Mouse (Mus musculus) CH12.LX (cell line): ENCODE results near the gene Smap1. TPM values are rescaled to one million over a fixed set of nuclear protein-coding genes. Genes with fewer than 3 reads are reported as not detected.

Source experiments
- DNase-seq: peaks from one replicate; pipeline ENCODE4 v3.0.0-alpha.2; 2013; ENCODE audit errors: extremely low read depth
- H3K27ac ChIP-seq: 2 replicates; pipeline ENCODE4 v1.5.1; 2012; ENCODE audit warnings: low read depth, mild to moderate bottlenecking, control low read depth, moderate library complexity; ENCODE audit not compliant: insufficient read depth
- H3K27me3 ChIP-seq: replicated peaks from 2 replicates; pipeline ENCODE3; 2012; ENCODE audit warnings: inconsistent platforms
- H3K36me3 ChIP-seq, 2 experiments: replicated peaks in 1 of 2; 2 replicates each; pipeline versions ENCODE3 to v1.6.1; 2012; ENCODE audit warnings: inconsistent platforms in 1 of 2, low read length in 1 of 2, mild to moderate bottlenecking in 1 of 2, mixed read lengths in 1 of 2, moderate library complexity in 1 of 2; ENCODE audit not compliant: control insufficient read depth in 1 of 2, insufficient read depth in 1 of 2
- H3K4me1 ChIP-seq, 2 experiments: 2 replicates each; pipeline ENCODE4 v1.6.1; 2012; ENCODE audit warnings: inconsistent platforms in 1 of 2, moderate library complexity in 1 of 2; ENCODE audit not compliant: insufficient read depth in 2 of 2, control insufficient read depth in 1 of 2
- H3K4me2 ChIP-seq: 2 replicates; pipeline ENCODE4 v1.6.1; 2012; ENCODE audit warnings: low read depth, mild to moderate bottlenecking, control low read depth; ENCODE audit not compliant: poor library complexity, insufficient read depth, severe bottlenecking
- H3K4me3 ChIP-seq, 3 experiments: fragments of 150-350 bp in 1 of 3; sonication (generic) in 1 of 3; replicated peaks in 1 of 3; 2 replicates each; pipeline versions ENCODE3 to v1.5.1; 2011 to 2012; ENCODE audit warnings: low read depth in 2 of 3, low read length in 2 of 3, mild to moderate bottlenecking in 2 of 3, moderate library complexity in 2 of 3, control low read depth in 1 of 3, improper control_type of control experiment in 1 of 3, inconsistent platforms in 1 of 3, mixed read lengths in 1 of 3; ENCODE audit not compliant: poor library complexity in 1 of 3
- H3K79me2 ChIP-seq: replicated peaks from 2 replicates; pipeline ENCODE4 v1.6.1; 2012; ENCODE audit warnings: mild to moderate bottlenecking, moderate library complexity; ENCODE audit not compliant: control insufficient read depth, poor library complexity, insufficient read depth, severe bottlenecking; ENCODE audit errors: extremely low read depth
- H3K9ac ChIP-seq: 2 replicates; pipeline ENCODE4 v1.6.1; 2012; ENCODE audit warnings: low read depth, mild to moderate bottlenecking, control low read depth, moderate library complexity; ENCODE audit not compliant: insufficient read depth
- H3K9me3 ChIP-seq: replicated peaks from 2 replicates; pipeline ENCODE3; 2012; ENCODE audit warnings: low read length, inconsistent platforms, mixed read lengths
- CTCF ChIP-seq, 2 experiments: IDR thresholded peaks in 1 of 2; conservative IDR thresholded peaks in 1 of 2; 2 replicates each; pipeline ENCODE4 v1.5.1; 2011 to 2012; ENCODE audit warnings: low read depth in 2 of 2, low read length in 2 of 2, improper control_type of control experiment in 1 of 2, inconsistent platforms in 1 of 2, mild to moderate bottlenecking in 1 of 2, moderate library complexity in 1 of 2
- ETS1 ChIP-seq: conservative IDR thresholded peaks from 2 replicates; pipeline ENCODE4 v1.6.1; 2012; ENCODE audit warnings: low read depth, mild to moderate bottlenecking, inconsistent platforms, low read length, improper control_type of control experiment, moderate library complexity
- MAFK ChIP-seq: IDR thresholded peaks from 2 replicates; pipeline ENCODE4 v1.6.1; 2011; ENCODE audit warnings: low read length, improper control_type of control experiment; ENCODE audit not compliant: insufficient replicate concordance
- MAZ ChIP-seq: IDR thresholded peaks from 2 replicates; pipeline ENCODE4 v1.6.1; 2012; ENCODE audit warnings: low read depth, mild to moderate bottlenecking, inconsistent platforms, low read length, improper control_type of control experiment, moderate library complexity
- MEF2A ChIP-seq: IDR thresholded peaks from 2 replicates; pipeline ENCODE4 v1.6.1; 2014; ENCODE audit warnings: low read depth, mild to moderate bottlenecking, inconsistent platforms, low read length, improper control_type of control experiment, borderline replicate concordance
- NELFE ChIP-seq: IDR thresholded peaks from 2 replicates; pipeline ENCODE4 v1.6.1; 2011; ENCODE audit warnings: low read depth, low read length, improper control_type of control experiment
- POLR2A ChIP-seq: IDR thresholded peaks from 2 replicates; pipeline ENCODE4 v1.6.1; 2011; ENCODE audit warnings: low read depth, mild to moderate bottlenecking, improper control_type of control experiment, low read length
- ZMIZ1 ChIP-seq: IDR thresholded peaks from 2 replicates; pipeline ENCODE4 v1.6.1; 2012; ENCODE audit warnings: low read depth, mild to moderate bottlenecking, inconsistent platforms, low read length, improper control_type of control experiment
- dilution Hi-C: fragments of 300-500 bp; cut with MboI; formaldehyde crosslinking; loops from 2 replicates; pipeline ENCODE4 v1.14.3; 2020; ENCODE audit warnings: low sequenced_read_pairs; ENCODE audit not compliant: extremely low pct_unique_long_range_greater_than_20kb, extremely low pct_ligation_motif_present
- in situ Hi-C: fragments of 300-500 bp; cut with MboI; formaldehyde crosslinking; loops from 3 replicates; pipeline ENCODE4 v1.14.3; 2019; ENCODE audit warnings: low sequenced_read_pairs, low pct_ligation_motif_present, low pct_unique_long_range_greater_than_20kb, mixed read lengths
- polyA plus RNA-seq: library from polyadenylated mRNA; unstranded; fragments of >175 nt; gene quantifications from 2 replicates; pipeline ENCODE4 v1.2.1, GENCODE M21; 2012; ENCODE audit warnings: low read depth; ENCODE audit not compliant: insufficient read length
- total RNA-seq, 2 experiments: library from RNA; depleted of rRNA; stranded (reverse); fragments of 300-350 nt in 1 of 2; fragments of >200 nt in 1 of 2; gene quantifications; 2 replicates each; pipeline ENCODE4 v1.2.3; 2012 to 2014

Gene Smap1
- total and polyA plus RNA-seq, 3 experiments, result 22.3 to 60.5 (median 37.0) TPM

GRCm38 (mm10) chr1:23884087-23884668 is 37.9 kb downstream of the Smap1 start:
- H3K4me1 ChIP-seq, result no peaks in the 10 kb centered on the region
- no peak overlapping the region for H3K27ac ChIP-seq
- dilution Hi-C loops, result no loop called here
- no peaks in the 10 kb centered on the region for H3K79me2 ChIP-seq
- in situ Hi-C loops, result no loop called here
- no peak for DNase-seq
- no peak overlapping the region for H3K9ac ChIP-seq
- TF ChIP-seq ETS1 (no peak), MAFK (no peak), CTCF (conservative IDR thresholded peaks at IDR 0.05 in 1 of 2, IDR thresholded peaks at IDR 0.05 in 1 of 2; ENCODE audit: low read depth in 2 of 2, low read length in 2 of 2) (no peak)
- H3K36me3 ChIP-seq, result no peaks in the 10 kb centered on the region
- H3K27me3 ChIP-seq, result no peaks in the 10 kb centered on the region
- H3K9me3 ChIP-seq, result no peaks in the 10 kb centered on the region
- no peak overlapping the region for H3K4me3 ChIP-seq
- H3K4me2 ChIP-seq, result no peak overlapping the region

- no peaks in the 10 kb centered on the region for H3K36me3 ChIP-seq
Measured at GRCm38 (mm10) chr1:23882681-23883080, 39.4 kb downstream of the Smap1 start.

GRCm38 (mm10) chr1:23872194-23872593 is 49.9 kb downstream of the Smap1 start:
- TF ChIP-seq ETS1, result no peak
- no peak for TF ChIP-seq MAZ
- TF ChIP-seq MEF2A, result no peak
- no peak for TF ChIP-seq NELFE
- no peak for TF ChIP-seq POLR2A
- Histone ChIP-seq H3K9ac (no peak overlapping the region), H3K36me3 (peaks cover 10 to 39% of the 10 kb centered on the region in 2 experiments), H3K27me3 (no peaks in the 10 kb centered on the region), H3K4me2 (no peak overlapping the region), H3K4me1 (no peaks in the 10 kb centered on the region; a peak in 1 of 4 replicates), H3K27ac (no peak overlapping the region), H3K4me3 (no peak overlapping the region), H3K9me3 (no peaks in the 10 kb centered on the region), H3K79me2 (no peaks in the 10 kb centered on the region)
- DNase-seq, result no peak
- in situ Hi-C loops, result no loop called here
- dilution Hi-C loops, result no loop called here

More at GRCm38 (mm10) chr1:23882681-23883080, 39.4 kb downstream of the Smap1 start:
- no peak for DNase-seq
- Histone ChIP-seq H3K4me3 (no peak overlapping the region), H3K9me3 (no peaks in the 10 kb centered on the region), H3K9ac (no peak overlapping the region), H3K79me2 (no peaks in the 10 kb centered on the region), H3K27ac (no peak overlapping the region), H3K4me1 (no peaks in the 10 kb centered on the region), H3K4me2 (no peak overlapping the region), H3K27me3 (no peaks in the 10 kb centered on the region)
- TF ChIP-seq NELFE (no peak), ZMIZ1 (no peak)
- dilution Hi-C loops (no loop called here), in situ Hi-C loops (no loop called here)
